Comparison of ENCODE assay signal across 8 mouse cellular contexts in the genomic region with DNA sequence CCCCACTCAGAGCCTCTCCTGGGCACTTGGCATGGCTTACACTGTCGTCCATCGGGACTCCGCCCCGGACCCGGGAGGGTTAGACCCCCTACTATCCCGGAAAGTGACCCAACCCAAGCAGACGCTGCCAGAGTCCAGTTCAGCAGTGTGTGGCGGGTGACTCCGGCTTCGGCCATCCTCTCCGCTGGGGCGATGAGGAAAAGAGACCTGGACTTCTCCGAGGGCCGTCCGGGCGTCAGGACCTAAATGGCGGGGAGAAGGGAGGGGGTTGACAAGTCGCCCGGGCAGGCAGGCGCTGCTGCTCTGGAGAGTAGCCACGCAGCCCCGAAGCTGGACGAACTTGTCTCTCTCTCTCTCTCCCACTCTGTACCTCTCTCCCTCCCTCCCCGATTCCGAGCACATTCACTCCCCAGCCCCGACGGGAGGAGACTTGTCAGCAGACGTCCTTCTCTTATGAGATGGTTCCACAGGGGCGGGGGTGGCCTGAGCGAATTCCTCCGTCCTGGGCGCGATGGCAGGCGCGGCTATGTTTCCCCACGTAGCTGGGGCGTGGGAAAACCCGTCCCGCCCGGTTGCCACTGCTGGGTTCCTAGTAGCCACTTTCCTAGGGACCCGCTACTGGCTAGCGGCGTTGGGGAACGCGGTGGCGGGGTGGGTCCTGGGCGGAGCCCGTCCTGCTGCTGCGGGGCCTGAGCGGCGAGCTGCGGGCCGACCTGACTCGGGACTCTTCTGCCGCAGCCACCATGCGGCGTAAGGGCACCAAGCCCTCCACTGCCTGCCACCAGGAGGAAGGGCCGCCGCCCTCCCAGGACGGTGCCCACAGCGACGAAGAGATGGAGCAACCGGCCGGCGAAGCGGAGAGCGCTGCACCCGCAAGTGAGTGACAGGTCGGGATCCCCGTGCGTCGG. TPM values are rescaled to one million over a fixed set of nuclear protein-coding genes. Genes with fewer than 3 reads are reported as not detected.
A peak's percentile ranks its signal among the peaks of the same experiment; 100 is the strongest.
DNase-seq lines count a peak whose midpoint lies in the region; ATAC-seq and TF ChIP-seq lines count a peak whose summit lies in the region.

No protein-coding gene starts in this region.

- peak overlapping the region; percentile 98 for H3K4me3 ChIP-seq in intestine, embryonic 16.5 days (ENCODE audit: low read length)
- peak overlapping the region; percentile 96 for H3K4me3 ChIP-seq in limb, embryonic 14.5 days (replicated peaks; ENCODE audit: low read length)
- peak overlapping the region; percentile 94 for H3K4me3 ChIP-seq in midbrain, embryonic 15.5 days
- peak overlapping the region; percentile 96 for H3K4me3 ChIP-seq in spleen, adult 2 months (ENCODE audit: extremely low read depth, insufficient read depth, insufficient read length)

- no peaks in the 10 kb centered on the region for H3K27me3 ChIP-seq in intestine, embryonic 16.5 days (replicated peaks; ENCODE audit: control insufficient read depth, insufficient read depth, low read length)
- no peaks in the 10 kb centered on the region for H3K27me3 ChIP-seq in limb, embryonic 14.5 days (ENCODE audit: control insufficient read depth, insufficient read depth, low read length)
- H3K27me3 ChIP-seq in midbrain, embryonic 15.5 days (replicated peaks), result no peaks in the 10 kb centered on the region
- H3K27me3 ChIP-seq in spleen, adult 2 months (ENCODE audit: control insufficient read depth, insufficient read depth, low read length), result no peaks in the 10 kb centered on the region

- peak overlapping the region; percentile 79 for H3K4me2 ChIP-seq in intestine, embryonic 16.5 days (ENCODE audit: low read depth, low read length)
- peak overlapping the region; percentile 82 for H3K4me2 ChIP-seq in limb, embryonic 14.5 days (replicated peaks; ENCODE audit: low read depth, low read length, severe bottlenecking)
- peak overlapping the region; percentile 99 for H3K4me2 ChIP-seq in midbrain, embryonic 15.5 days

- 0 out of 2 replicates have a peak, but pooled peaks have one; percentile 8 for TF ChIP-seq POLR2A in limb, embryonic 14.5 days (IDR thresholded peaks at IDR 0.05; ENCODE audit: borderline replicate concordance, extremely low read depth, insufficient read depth, insufficient read length)
- no peak for TF ChIP-seq POLR2A in spleen, adult 2 months (IDR thresholded peaks at IDR 0.05; ENCODE audit: low read depth, low read length)

- under 1% methylated on average over 72 of the region's 72 CpGs for WGBS in intestine, embryonic 16.5 days
- WGBS in limb, embryonic 14.5 days, result under 1% methylated on average over 67 of the region's 72 CpGs
- under 1% methylated on average over 72 of the region's 72 CpGs for WGBS in midbrain, embryonic 15.5 days
- under 1% methylated on average over 72 of the region's 72 CpGs for WGBS in spleen, adult 2 months

- H3K27ac ChIP-seq in intestine, embryonic 16.5 days (ENCODE audit: low read length), result peak overlapping the region; percentile 96
- peak overlapping the region; percentile 89 for H3K27ac ChIP-seq in limb, embryonic 14.5 days (replicated peaks; ENCODE audit: low read depth, low read length)
- peak overlapping the region; percentile 83 for H3K27ac ChIP-seq in midbrain, embryonic 15.5 days
- H3K27ac ChIP-seq in spleen, adult 2 months (ENCODE audit: insufficient read depth, low read length), result peak overlapping the region; percentile 96

- ATAC-seq in frontal cortex, adult (ENCODE audit: low TSS enrichment), result no peak
- peak; percentile 59 for ATAC-seq in intestine, embryonic 16.5 days
- peak; percentile 4 for ATAC-seq in limb, embryonic 14.5 days (ENCODE audit: low FRiP score, low read depth)
- ATAC-seq in midbrain, embryonic 15.5 days (replicated peaks), result peak; percentile 29

- no peak for TF ChIP-seq CTCF in spleen, adult 2 months (IDR thresholded peaks at IDR 0.05; ENCODE audit: extremely low read depth, insufficient read depth, insufficient read length, insufficient replicate concordance)

- 0 out of 2 replicates have a peak, but pooled peaks cover 8% of the 10 kb centered on the region for H3K4me1 ChIP-seq in intestine, embryonic 16.5 days (ENCODE audit: control insufficient read depth, insufficient read depth, low read length)
- peaks cover 15% of the 10 kb centered on the region for H3K4me1 ChIP-seq in limb, embryonic 14.5 days (ENCODE audit: control insufficient read depth, insufficient read depth, low read length)
- H3K4me1 ChIP-seq in midbrain, embryonic 15.5 days, result peaks cover 26% of the 10 kb centered on the region
- no peaks in the 10 kb centered on the region for H3K4me1 ChIP-seq in spleen, adult 2 months (ENCODE audit: control insufficient read depth, insufficient read depth, insufficient read length)

- peak; percentile 53 to 63 for DNase-seq in frontal cortex, postnatal 10 days (ENCODE audit: low spot score in 2 of 2)
- peak; percentile 77 for DNase-seq in embryo, embryonic 11 days
- DNase-seq in gastrocnemius, postnatal 4 days (ENCODE audit: low spot score in 2 of 2), result peak; percentile 46 to 69
- peak; percentile 18 for DNase-seq in limb, embryonic 14.5 days (ENCODE audit: low spot score)
- DNase-seq in spleen, adult 2 months (ENCODE audit: low read depth in 1 of 2, low spot score in 2 of 2), result peak; percentile 25 to 54

- H3K36me3 ChIP-seq in intestine, embryonic 16.5 days (ENCODE audit: control insufficient read depth, insufficient read depth, low read length), result no peaks in the 10 kb centered on the region
- H3K36me3 ChIP-seq in limb, embryonic 14.5 days (ENCODE audit: control insufficient read depth, insufficient read depth, low read length), result no peaks in the 10 kb centered on the region; the same call in 1 of the 2 replicates
- H3K36me3 ChIP-seq in midbrain, embryonic 15.5 days (replicated peaks), result no peaks in the 10 kb centered on the region
- peaks cover 4% of the 10 kb centered on the region; the same call in 1 of the 2 replicates for H3K36me3 ChIP-seq in spleen, adult 2 months (ENCODE audit: control insufficient read depth, insufficient read depth, low read length)

- 0 out of 2 replicates have a peak, but pooled peaks cover 2% of the 10 kb centered on the region for H3K9me3 ChIP-seq in intestine, embryonic 16.5 days (ENCODE audit: control insufficient read depth, low read length)
- 0 out of 2 replicates have a peak, but pooled peaks cover 3% of the 10 kb centered on the region for H3K9me3 ChIP-seq in limb, embryonic 14.5 days (ENCODE audit: control insufficient read depth, low read length)
- no peaks in the 10 kb centered on the region for H3K9me3 ChIP-seq in midbrain, embryonic 15.5 days

- peak overlapping the region; percentile 95 for H3K9ac ChIP-seq in intestine, embryonic 16.5 days (ENCODE audit: low read depth, low read length)
- peak overlapping the region; percentile 82 for H3K9ac ChIP-seq in limb, embryonic 14.5 days (ENCODE audit: low read depth, low read length, severe bottlenecking)
- peak overlapping the region; percentile 63 for H3K9ac ChIP-seq in midbrain, embryonic 15.5 days

RNA-seq across cellular contexts. Expression of a gene that starts 1.1 kb away (rescaled TPM):
- total RNA-seq in gastrocnemius, postnatal 4 days (2021), result 10 to 100 TPM; 47.6 to 49.5 TPM
- 104 and 121 TPM in 2 replicates for polyA plus RNA-seq in intestine, embryonic 16.5 days (2015; fragmentation: Nextera tagmentation; extraction: Ambion mirVana)
- 23.7 and 46.1 TPM in 2 replicates for polyA plus RNA-seq in limb, embryonic 14.5 days (2012; rRNA removed)
- 118 and 130 TPM in 2 replicates for polyA plus RNA-seq in limb, embryonic 14.5 days (2014; fragmentation: Nextera tagmentation; extraction: Ambion mirVana)
- 32.1 and 36.9 TPM in 2 replicates for polyA plus RNA-seq in midbrain, embryonic 15.5 days (2015; fragmentation: Nextera tagmentation; extraction: Ambion mirVana)
- 10.8 and 15.6 TPM in 2 replicates for polyA plus RNA-seq in spleen, adult 2 months (2012; rRNA removed)

RNA-seq across cellular contexts. Expression of a gene that starts 1.2 kb away (rescaled TPM):
- total RNA-seq in gastrocnemius, postnatal 4 days (2021), result 10 to 100 TPM; 11.6 to 12.9 TPM
- 7.4 and 8.6 TPM in 2 replicates for polyA plus RNA-seq in intestine, embryonic 16.5 days (2015; fragmentation: Nextera tagmentation; extraction: Ambion mirVana)
- 19.2 and 24.3 TPM in 2 replicates for polyA plus RNA-seq in limb, embryonic 14.5 days (2012; rRNA removed)
- 16.4 and 18.9 TPM in 2 replicates for polyA plus RNA-seq in limb, embryonic 14.5 days (2014; fragmentation: Nextera tagmentation; extraction: Ambion mirVana)
- 8.0 and 8.3 TPM in 2 replicates for polyA plus RNA-seq in midbrain, embryonic 15.5 days (2015; fragmentation: Nextera tagmentation; extraction: Ambion mirVana)
- 2.6 and 3.1 TPM in 2 replicates for polyA plus RNA-seq in spleen, adult 2 months (2012; rRNA removed)

RNA-seq across cellular contexts. Expression of a gene that starts 39.0 kb away (rescaled TPM):
- 10 to 100 TPM; 16.9 to 17.0 TPM for total RNA-seq in gastrocnemius, postnatal 4 days (2021)
- polyA plus RNA-seq in intestine, embryonic 16.5 days (2015; fragmentation: Nextera tagmentation; extraction: Ambion mirVana), result 55.0 and 56.6 TPM in 2 replicates
- polyA plus RNA-seq in limb, embryonic 14.5 days (2012; rRNA removed), result 27.4 and 29.1 TPM in 2 replicates
- polyA plus RNA-seq in limb, embryonic 14.5 days (2014; fragmentation: Nextera tagmentation; extraction: Ambion mirVana), result 84.6 and 91.9 TPM in 2 replicates
- 38.4 and 39.9 TPM in 2 replicates for polyA plus RNA-seq in midbrain, embryonic 15.5 days (2015; fragmentation: Nextera tagmentation; extraction: Ambion mirVana)
- 3.7 and 4.4 TPM in 2 replicates for polyA plus RNA-seq in spleen, adult 2 months (2012; rRNA removed)

Comparison
In these comparisons a context has a peak if more than half of its experiments do, and no peak if none do; other contexts are left out.
1. DNase-seq: peak in every context shown above with its lines; median percentile 77 in embryo, embryonic 11 days; 58 in frontal cortex, postnatal 10 days; 58 in gastrocnemius, postnatal 4 days; 40 in spleen, adult 2 months; 18 in limb, embryonic 14.5 days.